Comparison of ENCODE assay signal across 8 mouse cellular contexts in the genomic region with DNA sequence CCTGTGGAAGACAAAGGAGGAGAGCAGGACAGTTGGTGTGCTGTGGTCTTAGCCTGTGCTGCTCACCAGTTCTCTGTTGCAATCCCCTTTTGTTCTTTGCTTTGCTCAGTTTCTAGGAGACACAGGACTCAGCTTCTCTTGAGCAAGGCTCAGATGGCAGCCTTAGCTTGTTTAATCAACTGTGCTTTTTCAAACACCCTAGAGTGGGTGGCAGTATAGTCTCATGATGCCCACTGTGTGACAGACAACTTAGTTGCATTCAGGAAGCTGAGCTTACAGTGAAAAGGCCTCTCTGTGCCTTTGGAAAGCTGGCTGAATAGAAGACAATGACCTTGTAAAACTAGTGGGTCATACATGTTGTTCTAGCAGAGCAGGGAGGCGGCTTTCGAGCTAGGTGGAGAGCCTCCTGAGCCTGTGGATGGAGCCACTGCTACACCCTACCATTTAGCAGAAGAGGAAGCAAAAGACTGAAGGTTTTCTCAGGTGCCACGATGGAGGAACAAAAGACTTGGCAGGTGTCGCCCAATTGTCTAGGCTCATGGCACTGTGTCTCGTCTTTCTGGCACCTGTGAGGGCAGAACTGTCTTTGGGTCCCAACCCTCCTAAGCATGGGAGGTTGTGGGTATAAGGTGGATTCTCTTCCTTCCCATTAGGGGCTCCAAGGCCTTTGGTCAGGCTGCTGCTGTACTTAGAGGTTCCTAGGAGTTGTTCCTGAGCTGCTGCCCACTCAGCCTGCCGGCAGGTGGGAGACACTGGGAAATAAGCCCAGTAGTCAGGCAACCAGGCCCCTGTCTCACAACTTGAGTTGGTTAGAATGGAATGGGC.
A peak's percentile ranks its signal among the peaks of the same experiment; 100 is the strongest.
DNase-seq lines count a peak whose midpoint lies in the region; ATAC-seq and TF ChIP-seq lines count a peak whose summit lies in the region.
"Not testable (repeated sequence)": the region's sequence is repeated elsewhere in the genome, so short reads cannot be mapped to it uniquely, and the experiment has no call there.

No protein-coding gene starts in this region.

- H3K36me3 ChIP-seq in G1E (replicated peaks); liver, embryonic 14.5 days (replicated peaks; ENCODE audit: control insufficient read depth, insufficient read depth, low read depth); stomach, embryonic 16.5 days (ENCODE audit: control insufficient read depth, insufficient read depth, low read length): not testable (repeated sequence)
- peaks cover 11% of the 10 kb centered on the region; the same call in 1 of the 2 replicates for H3K36me3 ChIP-seq in hindbrain, embryonic 14.5 days (replicated peaks; ENCODE audit: control insufficient read depth, insufficient read depth)

- peak; percentile 4 for ATAC-seq in G1E (ENCODE audit: extremely low read depth, insufficient number of reproducible peaks, low FRiP score, poor library complexity, severe bottlenecking)
- ATAC-seq in hindbrain, embryonic 14.5 days (ENCODE audit: low FRiP score): peak; percentile 32
- ATAC-seq in liver, embryonic 14.5 days (ENCODE audit: insufficient read depth): peak; percentile 5
- peak; percentile 14 for ATAC-seq in monocyte, adult 5-6 weeks (replicated peaks; ENCODE audit: insufficient number of reproducible peaks, low FRiP score, low TSS enrichment, poor library complexity, severe bottlenecking)
- peak; percentile 22 for ATAC-seq in stomach, embryonic 16.5 days (ENCODE audit: insufficient read depth, low FRiP score)

- not testable (repeated sequence) for DNase-seq in G1E (ENCODE audit: low spot score); hindbrain, embryonic 14.5 days (ENCODE audit: low spot score); liver, embryonic 14.5 days (ENCODE audit: low read depth in 3 of 3, low spot score in 3 of 3)
- peak; percentile 97 to 100 for DNase-seq in cerebellum, postnatal 4 days (ENCODE audit: low spot score in 2 of 2)
- DNase-seq in gastrocnemius, postnatal 14 days: peak; percentile 85
- DNase-seq in layer of hippocampus, adult 8-10 months (ENCODE audit: low spot score in 2 of 2): peak; percentile 98 to 99

- not testable (repeated sequence) for H3K9ac ChIP-seq in hindbrain, embryonic 14.5 days; liver, embryonic 14.5 days (replicated peaks); stomach, embryonic 16.5 days (ENCODE audit: low read length)

- not testable (repeated sequence) for H3K9me3 ChIP-seq in G1E (replicated peaks); liver, embryonic 14.5 days (ENCODE audit: control insufficient read depth, low read length); stomach, embryonic 16.5 days (replicated peaks; ENCODE audit: control insufficient read depth, low read length)
- H3K9me3 ChIP-seq in hindbrain, embryonic 14.5 days (ENCODE audit: control insufficient read depth, low read length): peaks cover 18% of the 10 kb centered on the region

- intact Hi-C loops in gastrocnemius, postnatal 14 days (cut with DNase I; ENCODE audit: low total_unique reads): not testable (repeated sequence)

- 84% methylated on average over 6 of the region's 6 CpGs for WGBS in hindbrain, embryonic 14.5 days
- WGBS in liver, embryonic 14.5 days (ENCODE audit: insufficient replicate concordance): 57% methylated on average over 6 of the region's 6 CpGs
- 69% methylated on average over 6 of the region's 6 CpGs for WGBS in stomach, embryonic 16.5 days

- not testable (repeated sequence) for H3K27me3 ChIP-seq in G1E (ENCODE audit: insufficient read depth, low read length); hindbrain, embryonic 14.5 days (ENCODE audit: control insufficient read depth, insufficient read depth, low read length); liver, embryonic 14.5 days (ENCODE audit: control insufficient read depth, insufficient read depth, low read length); stomach, embryonic 16.5 days (ENCODE audit: control insufficient read depth, insufficient read depth, low read length)

- TF ChIP-seq EP300 in liver, embryonic 14.5 days (IDR thresholded peaks at IDR 0.05; ENCODE audit: low read depth): not testable (repeated sequence)

- not testable (repeated sequence) for H3K4me2 ChIP-seq in hindbrain, embryonic 14.5 days (replicated peaks); liver, embryonic 14.5 days (ENCODE audit: low read depth); stomach, embryonic 16.5 days (ENCODE audit: low read depth, low read length)

- not testable (repeated sequence) for H3K27ac ChIP-seq in hindbrain, embryonic 14.5 days; liver, embryonic 14.5 days; stomach, embryonic 16.5 days (ENCODE audit: low read length)

- TF ChIP-seq CTCF in G1E (IDR thresholded peaks at IDR 0.05; ENCODE audit: low read depth, low read length); liver, embryonic 14.5 days (IDR thresholded peaks at IDR 0.05; ENCODE audit: low read depth): not testable (repeated sequence)

- not testable (repeated sequence) for H3K4me1 ChIP-seq in G1E (ENCODE audit: insufficient read depth, low read depth, low read length); hindbrain, embryonic 14.5 days (replicated peaks; ENCODE audit: control insufficient read depth, insufficient read depth, low read length); liver, embryonic 14.5 days (replicated peaks; ENCODE audit: control insufficient read depth in 2 of 2, insufficient read depth in 2 of 2, low read length in 1 of 2); stomach, embryonic 16.5 days (ENCODE audit: control insufficient read depth, insufficient read depth, low read length)

- not testable (repeated sequence) for H3K4me3 ChIP-seq in G1E (ENCODE audit: low read depth, low read length); hindbrain, embryonic 14.5 days (replicated peaks; ENCODE audit: low read length); liver, embryonic 14.5 days (ENCODE audit: insufficient read depth in 1 of 2, low read depth in 2 of 2, low read length in 2 of 2); stomach, embryonic 16.5 days (replicated peaks; ENCODE audit: low read length)
